Comparison of ENCODE assay signal across 16 mouse cellular contexts in genomic region chr5:52213143-52213900, GRCm38 (mm10). TPM values are rescaled to one million over a fixed set of nuclear protein-coding genes. Genes with fewer than 3 reads are reported as not detected.
DNase-seq lines count a peak whose midpoint lies in the region; ATAC-seq lines count a peak whose summit lies in the region.
"Had no signal": no experiment of that assay in that cellular context is flagged by ENCODE, and none has a peak within 500 bp of the region (broad histone marks: within the 10 kb centered on the region; RNA-seq: fewer than 3 reads in every experiment).

No protein-coding gene starts in this region.

- H3K4me3 ChIP-seq in heart, embryonic 10.5 days = no peak overlapping the region
- H3K4me3 ChIP-seq in liver, embryonic 16.5 days (ENCODE audit: low read depth, low read length) = no peak overlapping the region
- H3K4me3 ChIP-seq in kidney, embryonic 16.5 days (ENCODE audit: low read length) = no peak overlapping the region
- H3K4me3 ChIP-seq: forebrain, embryonic 10.5 days; midbrain, embryonic 15.5 days had no signal

- no peak overlapping the region for H3K4me2 ChIP-seq in liver, embryonic 16.5 days (ENCODE audit: low read depth, low read length)
- H3K4me2 ChIP-seq in kidney, embryonic 16.5 days (replicated peaks; ENCODE audit: low read depth, low read length) = no peak overlapping the region
- H3K4me2 ChIP-seq: midbrain, embryonic 15.5 days had no signal

- 39% methylated on average over 7 of the region's 7 CpGs for WGBS in heart, embryonic 10.5 days
- WGBS in liver, embryonic 16.5 days (ENCODE audit: insufficient replicate concordance) = 32% methylated on average over 7 of the region's 7 CpGs
- 70% methylated on average over 7 of the region's 7 CpGs for WGBS in kidney, embryonic 16.5 days

- no peaks in the 10 kb centered on the region for H3K36me3 ChIP-seq in heart, embryonic 10.5 days
- no peaks in the 10 kb centered on the region for H3K36me3 ChIP-seq in liver, embryonic 16.5 days (ENCODE audit: control insufficient read depth, insufficient read depth)
- H3K36me3 ChIP-seq in kidney, embryonic 16.5 days (ENCODE audit: insufficient read depth, low read length) = no peaks in the 10 kb centered on the region
- H3K36me3 ChIP-seq: forebrain, embryonic 10.5 days; midbrain, embryonic 15.5 days had no signal

- no peaks in the 10 kb centered on the region for H3K27me3 ChIP-seq in heart, embryonic 10.5 days (ENCODE audit: insufficient read depth, poor library complexity, severe bottlenecking)
- H3K27me3 ChIP-seq in liver, embryonic 16.5 days (ENCODE audit: control insufficient read depth, insufficient read depth, low read depth, low read length) = no peaks in the 10 kb centered on the region; the same call in 1 of the 2 replicates
- H3K27me3 ChIP-seq in kidney, embryonic 16.5 days (ENCODE audit: insufficient read depth, low read length) = no peaks in the 10 kb centered on the region
- H3K27me3 ChIP-seq: midbrain, embryonic 15.5 days had no signal

- intact Hi-C loops in heart, postnatal 14 days (cut with DNase I) = no loop called here
- intact Hi-C loops in left cerebral cortex, postnatal 25 days (cut with DNase I) = loop anchor here (1.0 kb wide), 2 partner anchors 50 to 175 kb away; no protein-coding TSS in a partner anchor
- intact Hi-C loops in left cerebral cortex, postnatal 10 days (cut with DNase I) = no loop called here

- peaks cover 28% of the 10 kb centered on the region for H3K4me1 ChIP-seq in heart, embryonic 10.5 days
- no peaks in the 10 kb centered on the region; the same call in 1 of the 2 replicates for H3K4me1 ChIP-seq in liver, embryonic 16.5 days (ENCODE audit: control insufficient read depth, low read depth, low read length)
- peaks cover 10% of the 10 kb centered on the region for H3K4me1 ChIP-seq in kidney, embryonic 16.5 days (ENCODE audit: insufficient read depth, low read length)

- peak; percentile 90 for DNase-seq in heart, embryonic 10.5 days (ENCODE audit: low spot score)
- DNase-seq in heart, postnatal 14 days = no peak
- peak; percentile 21 to 77 for DNase-seq in left cerebral cortex, postnatal 25 days (ENCODE audit: low spot score in 2 of 2)
- DNase-seq in left cerebral cortex, postnatal 10 days (ENCODE audit: extremely low spot score in 1 of 2, low spot score in 2 of 2) = no peak
- peak; percentile 21 for DNase-seq in c-Kit-positive CD71-positive TER-119-positive erythroid progenitor cells, embryonic 14.5 days (ENCODE audit: low spot score)
- DNase-seq in kidney, postnatal 4 days = no peak
- DNase-seq: B cell, adult 2 months; cerebellum, adult 18-20 months; kidney, adult 8-10 months; lung, postnatal 14 days; right cerebral cortex, postnatal 25 days; thymus, adult 2 months had no signal

- H3K9me3 ChIP-seq in heart, embryonic 10.5 days = no peaks in the 10 kb centered on the region
- no peaks in the 10 kb centered on the region for H3K9me3 ChIP-seq in liver, embryonic 16.5 days (replicated peaks; ENCODE audit: control insufficient read depth, low read length)
- H3K9me3 ChIP-seq in kidney, embryonic 16.5 days (ENCODE audit: low read length) = no peaks in the 10 kb centered on the region
- H3K9me3 ChIP-seq: forebrain, embryonic 10.5 days; midbrain, embryonic 15.5 days had no signal

- peak; percentile 71 for ATAC-seq in liver, embryonic 16.5 days (ENCODE audit: low read depth)
- ATAC-seq in kidney, embryonic 16.5 days (ENCODE audit: low FRiP score, low TSS enrichment) = no peak
- ATAC-seq: midbrain, embryonic 15.5 days had no signal

- no peak overlapping the region for H3K9ac ChIP-seq in liver, embryonic 16.5 days (ENCODE audit: low read depth, low read length)
- H3K9ac ChIP-seq in kidney, embryonic 16.5 days (replicated peaks; ENCODE audit: low read length) = no peak overlapping the region
- H3K9ac ChIP-seq: midbrain, embryonic 15.5 days had no signal

- no peak overlapping the region for H3K27ac ChIP-seq in heart, embryonic 10.5 days
- no peak overlapping the region for H3K27ac ChIP-seq in liver, embryonic 16.5 days (ENCODE audit: low read length)
- no peak overlapping the region for H3K27ac ChIP-seq in kidney, embryonic 16.5 days (ENCODE audit: low read length)
- H3K27ac ChIP-seq: forebrain, embryonic 10.5 days; midbrain, embryonic 15.5 days had no signal

RNA-seq across cellular contexts. Expression of gene Dhx15, which starts 23.0 kb away (rescaled TPM):
- polyA plus RNA-seq in heart, embryonic 10.5 days (2016; fragmentation: Nextera tagmentation; extraction: Ambion mirVana) = 114 and 139 TPM in 2 replicates
- 10 to 100 TPM; 65.2 to 65.7 TPM for total RNA-seq in heart, postnatal 14 days (2021)
- 10 to 100 TPM; 86.2 to 89.6 TPM for total RNA-seq in left cerebral cortex, postnatal 25 days (2021)
- total RNA-seq in left cerebral cortex, postnatal 10 days (2021) = 10 to 100 TPM; 91.4 to 93.3 TPM
- polyA plus RNA-seq in liver, embryonic 16.5 days (2015; fragmentation: Nextera tagmentation; extraction: Ambion mirVana) = 58.3 and 63.0 TPM in 2 replicates
- 187 and 189 TPM in 2 replicates for polyA plus RNA-seq in kidney, embryonic 16.5 days (2015; fragmentation: Nextera tagmentation; extraction: Ambion mirVana)

Comparison
In these comparisons a context has a peak if more than half of its experiments do, and no peak if none do; other contexts are left out.
1. DNase-seq: peak in heart, embryonic 10.5 days (single experiment), left cerebral cortex, postnatal 25 days (2 of 2) and c-Kit-positive CD71-positive TER-119-positive erythroid progenitor cells, embryonic 14.5 days (single experiment); none in heart, postnatal 14 days (0 of 2), left cerebral cortex, postnatal 10 days (0 of 2) and kidney, postnatal 4 days (0 of 2).